In the genomic region with DNA sequence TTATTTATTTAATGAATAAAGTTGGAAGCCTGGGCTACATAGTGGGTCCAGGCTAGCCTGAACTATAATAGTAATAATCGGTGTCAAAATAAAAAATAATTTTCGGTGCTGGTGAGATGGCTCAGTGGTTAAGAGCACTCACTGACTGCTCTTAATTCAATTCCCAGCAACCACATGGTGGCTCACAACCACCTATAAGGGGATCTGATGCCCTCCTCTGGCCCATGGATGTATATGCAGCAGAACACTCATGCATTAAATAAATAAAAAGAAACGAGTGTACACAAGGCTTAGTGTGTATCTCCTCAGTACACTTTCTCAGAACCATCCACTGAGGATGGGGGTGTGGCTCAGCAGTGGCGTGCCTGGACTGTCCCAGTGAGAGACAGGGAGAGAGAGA, we compare ENCODE assay signal across 21 mouse cellular contexts. TPM values are rescaled to one million over a fixed set of nuclear protein-coding genes. Genes with fewer than 3 reads are reported as not detected.
A peak's percentile ranks its signal among the peaks of the same experiment; 100 is the strongest.
DNase-seq lines count a peak whose midpoint lies in the region; ATAC-seq and TF ChIP-seq lines count a peak whose summit lies in the region.
"Had no signal": no experiment of that assay in that cellular context is flagged by ENCODE, and none has a peak within 500 bp of the region (broad histone marks: within the 10 kb centered on the region; RNA-seq: fewer than 3 reads in every experiment).

No protein-coding gene starts in this region.

- DNase-seq in embryo, embryonic 11 days = peak; percentile 6
- DNase-seq in embryo, embryonic 9.5 days (ENCODE audit: extremely low spot score) = no peak
- DNase-seq in lung, embryonic 14.5 days = peak; percentile 29
- DNase-seq in lung, postnatal 10 days = no peak
- peak; percentile 59 for DNase-seq in R1 (ENCODE audit: low read depth, low spot score)
- DNase-seq in stomach, postnatal 0 days (ENCODE audit: low spot score) = no peak
- no peak for DNase-seq in forebrain, embryonic 10.5 days (ENCODE audit: extremely low spot score, low spot score)
- DNase-seq in right cerebral cortex, postnatal 14 days = no peak
- DNase-seq: B cell, adult 2 months; cerebellum, adult 11 months; cerebellum, postnatal 25 days; gastrocnemius, postnatal 36 days; kidney, postnatal 10 days; layer of hippocampus, adult 9-11 months; lung, postnatal 14 days; right cerebral cortex, adult 18-20 months; thymus, adult 18-20 months had no signal

- no peak for ATAC-seq in lung, embryonic 14.5 days (ENCODE audit: insufficient read depth)
- 0 out of 2 replicates have a peak, but pooled peaks have one; percentile 40 for ATAC-seq in stomach, postnatal 0 days (ENCODE audit: low FRiP score, low TSS enrichment)

- H3K9me3 ChIP-seq in lung, embryonic 14.5 days (ENCODE audit: low read depth, low read length) = no peaks in the 10 kb centered on the region
- no peaks in the 10 kb centered on the region for H3K9me3 ChIP-seq in stomach, postnatal 0 days (ENCODE audit: control insufficient read depth, low read length)
- H3K9me3 ChIP-seq in forebrain, embryonic 10.5 days = no peaks in the 10 kb centered on the region
- H3K9me3 ChIP-seq: embryonic facial prominence, embryonic 12.5 days; limb, embryonic 15.5 days; midbrain, embryonic 10.5 days had no signal

- no peak for TF ChIP-seq EP300 in stomach, postnatal 0 days (optimal IDR thresholded peaks at IDR 0.05)

- peaks cover 10% of the 10 kb centered on the region; the same call in 1 of the 2 replicates for H3K27me3 ChIP-seq in lung, embryonic 14.5 days (ENCODE audit: insufficient read depth, low read length)
- H3K27me3 ChIP-seq in stomach, postnatal 0 days (ENCODE audit: control insufficient read depth, insufficient read depth, low read length) = no peaks in the 10 kb centered on the region
- peaks cover 18% of the 10 kb centered on the region for H3K27me3 ChIP-seq in forebrain, embryonic 10.5 days (ENCODE audit: poor library complexity, severe bottlenecking)

- H3K27ac ChIP-seq in lung, embryonic 14.5 days (ENCODE audit: low read depth) = no peak overlapping the region
- H3K27ac ChIP-seq in stomach, postnatal 0 days (replicated peaks) = no peak overlapping the region
- no peak overlapping the region for H3K27ac ChIP-seq in forebrain, embryonic 10.5 days
- H3K27ac ChIP-seq: embryonic facial prominence, embryonic 12.5 days; limb, embryonic 15.5 days; midbrain, embryonic 10.5 days had no signal

- H3K4me1 ChIP-seq in lung, embryonic 14.5 days (ENCODE audit: insufficient read depth) = no peaks in the 10 kb centered on the region
- 0 out of 2 replicates have a peak, but pooled peaks cover 2% of the 10 kb centered on the region for H3K4me1 ChIP-seq in stomach, postnatal 0 days (replicated peaks; ENCODE audit: control insufficient read depth, insufficient read depth)
- peaks cover 6% of the 10 kb centered on the region for H3K4me1 ChIP-seq in forebrain, embryonic 10.5 days
- H3K4me1 ChIP-seq: embryonic facial prominence, embryonic 12.5 days had no signal

- no peak overlapping the region for H3K4me2 ChIP-seq in lung, embryonic 14.5 days
- H3K4me2 ChIP-seq in stomach, postnatal 0 days (replicated peaks; ENCODE audit: low read depth) = no peak overlapping the region
- H3K4me2 ChIP-seq: embryonic facial prominence, embryonic 12.5 days; heart, embryonic 11.5 days; limb, embryonic 15.5 days had no signal

- no peak overlapping the region for H3K4me3 ChIP-seq in lung, embryonic 14.5 days (ENCODE audit: low read depth, low read length)
- H3K4me3 ChIP-seq in stomach, postnatal 0 days (ENCODE audit: low read depth, low read length) = no peak overlapping the region
- no peak overlapping the region for H3K4me3 ChIP-seq in forebrain, embryonic 10.5 days
- H3K4me3 ChIP-seq: embryonic facial prominence, embryonic 12.5 days; limb, embryonic 15.5 days; midbrain, embryonic 10.5 days had no signal

- no peak overlapping the region for H3K9ac ChIP-seq in lung, embryonic 14.5 days
- no peak overlapping the region for H3K9ac ChIP-seq in stomach, postnatal 0 days (ENCODE audit: low read length)
- H3K9ac ChIP-seq: embryonic facial prominence, embryonic 12.5 days; limb, embryonic 15.5 days had no signal

- WGBS in lung, embryonic 14.5 days = 53% methylated on average over 4 of the region's 4 CpGs
- WGBS in stomach, postnatal 0 days = 59% methylated on average over 4 of the region's 4 CpGs
- 71% methylated on average over 4 of the region's 4 CpGs for WGBS in forebrain, embryonic 10.5 days

- no peaks in the 10 kb centered on the region for H3K36me3 ChIP-seq in lung, embryonic 14.5 days (ENCODE audit: insufficient read depth)
- H3K36me3 ChIP-seq in stomach, postnatal 0 days (ENCODE audit: control insufficient read depth, insufficient read depth, low read length) = no peaks in the 10 kb centered on the region
- H3K36me3 ChIP-seq in forebrain, embryonic 10.5 days (replicated peaks) = no peaks in the 10 kb centered on the region
- H3K36me3 ChIP-seq: embryonic facial prominence, embryonic 12.5 days; limb, embryonic 15.5 days; midbrain, embryonic 10.5 days had no signal

- TF ChIP-seq CTCF in lung, embryonic 14.5 days (IDR thresholded peaks at IDR 0.05; ENCODE audit: low read depth) = peak; percentile 20; the same call in 1 of the 2 replicates
- TF ChIP-seq CTCF in stomach, postnatal 0 days (IDR thresholded peaks at IDR 0.05; ENCODE audit: low read depth) = peak; percentile 60

RNA-seq across cellular contexts. Expression of gene Tbl2, which starts 28.7 kb away (rescaled TPM):
- polyA plus RNA-seq in lung, embryonic 14.5 days (2014; fragmentation: Nextera tagmentation; extraction: Ambion mirVana) = 22.5 and 25.8 TPM in 2 replicates
- polyA plus RNA-seq in stomach, postnatal 0 days (2015; fragmentation: Nextera tagmentation; extraction: Ambion mirVana) = 9.9 and 11.6 TPM in 2 replicates
- 23.8 and 25.0 TPM in 2 replicates for polyA plus RNA-seq in forebrain, embryonic 10.5 days (2016; fragmentation: Nextera tagmentation; extraction: Ambion mirVana)

RNA-seq across cellular contexts. Expression of gene Mlxipl, which starts 31.1 kb away (rescaled TPM):
- 2.1 and 2.5 TPM in 2 replicates for polyA plus RNA-seq in lung, embryonic 14.5 days (2014; fragmentation: Nextera tagmentation; extraction: Ambion mirVana)
- 0.22 and 0.91 TPM in 2 replicates for polyA plus RNA-seq in stomach, postnatal 0 days (2015; fragmentation: Nextera tagmentation; extraction: Ambion mirVana)
- polyA plus RNA-seq in forebrain, embryonic 10.5 days (2016; fragmentation: Nextera tagmentation; extraction: Ambion mirVana) = 4.0 and 4.1 TPM in 2 replicates

RNA-seq across cellular contexts. Expression of gene Vps37d, which starts 42.7 kb away (rescaled TPM):
- polyA plus RNA-seq in lung, embryonic 14.5 days (2014; fragmentation: Nextera tagmentation; extraction: Ambion mirVana) = 5.6 and 7.1 TPM in 2 replicates
- 3.3 and 3.4 TPM in 2 replicates for polyA plus RNA-seq in stomach, postnatal 0 days (2015; fragmentation: Nextera tagmentation; extraction: Ambion mirVana)
- 6.6 and 7.7 TPM in 2 replicates for polyA plus RNA-seq in forebrain, embryonic 10.5 days (2016; fragmentation: Nextera tagmentation; extraction: Ambion mirVana)

RNA-seq across cellular contexts. Expression of gene Bcl7b, which starts 47.3 kb away (rescaled TPM):
- 50.2 and 52.0 TPM in 2 replicates for polyA plus RNA-seq in lung, embryonic 14.5 days (2014; fragmentation: Nextera tagmentation; extraction: Ambion mirVana)
- polyA plus RNA-seq in stomach, postnatal 0 days (2015; fragmentation: Nextera tagmentation; extraction: Ambion mirVana) = 46.4 and 50.4 TPM in 2 replicates
- 43.3 and 44.4 TPM in 2 replicates for polyA plus RNA-seq in forebrain, embryonic 10.5 days (2016; fragmentation: Nextera tagmentation; extraction: Ambion mirVana)

RNA-seq across cellular contexts. Expression of gene Bud23, which starts 56.0 kb away (rescaled TPM):
- polyA plus RNA-seq in lung, embryonic 14.5 days (2014; fragmentation: Nextera tagmentation; extraction: Ambion mirVana) = 102 and 116 TPM in 2 replicates
- polyA plus RNA-seq in stomach, postnatal 0 days (2015; fragmentation: Nextera tagmentation; extraction: Ambion mirVana) = 46.8 and 51.9 TPM in 2 replicates
- 172 and 176 TPM in 2 replicates for polyA plus RNA-seq in forebrain, embryonic 10.5 days (2016; fragmentation: Nextera tagmentation; extraction: Ambion mirVana)

Comparison
In these comparisons a context has a peak if more than half of its experiments do, and no peak if none do; other contexts are left out.
1. DNase-seq: peak in embryo, embryonic 11 days (single experiment), lung, embryonic 14.5 days (single experiment) and R1 (single experiment); none in embryo, embryonic 9.5 days (single experiment), lung, postnatal 10 days (single experiment), stomach, postnatal 0 days (single experiment), forebrain, embryonic 10.5 days (single experiment) and right cerebral cortex, postnatal 14 days (single experiment).